Mouse (Mus musculus) brain, embryonic 14.5 days (tissue): ENCODE measurements at regions not wholly inside any gene's neighbourhood (a gene's known extent, or its start where the extent isn't known, plus 50 kb on each side); places are given as distances from the start of the nearest gene placed in this dataset.

ENCODE experiments used
- CTCF ChIP-seq: fragments of 200-500 bp; IDR thresholded peaks from 2 replicates; pipeline ENCODE4 v1.5.1; 2012; ENCODE audit warnings: inconsistent platforms, mild to moderate bottlenecking, moderate library complexity, borderline replicate concordance; ENCODE audit not compliant: insufficient read depth, insufficient read length; ENCODE audit errors: extremely low read depth
- POLR2A ChIP-seq: fragments of 200-500 bp; IDR thresholded peaks from 2 replicates; pipeline ENCODE4 v1.6.1; 2012; ENCODE audit warnings: mild to moderate bottlenecking, inconsistent platforms, borderline replicate concordance; ENCODE audit not compliant: poor library complexity, insufficient read depth, insufficient read length, severe bottlenecking; ENCODE audit errors: extremely low read depth

GRCm38 (mm10) chr16:30895021-30895420, 186.2 kb downstream of the Xxylt1 start:
- TF ChIP-seq POLR2A (no peak), CTCF (no peak)
